8 mouse cellular contexts compared by ENCODE assay signal in genomic region chr17:34028501-34029149, GRCm38 (mm10). TPM values are rescaled to one million over a fixed set of nuclear protein-coding genes. Genes with fewer than 3 reads are reported as not detected.
DNase-seq lines count a peak whose midpoint lies in the region; ATAC-seq and TF ChIP-seq lines count a peak whose summit lies in the region.

No protein-coding gene starts in this region.

- H3K4me2 ChIP-seq in stomach, embryonic 15.5 days, result peak overlapping the region; percentile 94; the same call in 1 of the 2 replicates

- no peak overlapping the region for H3K9ac ChIP-seq in stomach, embryonic 15.5 days

- H3K9me3 ChIP-seq in limb, embryonic 10.5 days (replicated peaks), result no peaks in the 10 kb centered on the region
- no peaks in the 10 kb centered on the region for H3K9me3 ChIP-seq in stomach, embryonic 15.5 days

- WGBS in limb, embryonic 10.5 days, result 71% methylated on average over 17 of the region's 17 CpGs
- WGBS in stomach, embryonic 15.5 days, result 74% methylated on average over 17 of the region's 17 CpGs
- WGBS in thymus, adult 2 months, result 96% methylated on average over 17 of the region's 17 CpGs

- no peak for DNase-seq in gastrocnemius, adult 2 months
- DNase-seq in gastrocnemius, postnatal 4 days (ENCODE audit: low spot score in 2 of 2), result no peak
- peak; percentile 24 for DNase-seq in thymus, postnatal 4 days
- DNase-seq in thymus, postnatal 0 days (ENCODE audit: low spot score), result no peak
- no peak for DNase-seq in limb, embryonic 10.5 days (ENCODE audit: low spot score)
- DNase-seq in ovary, postnatal 10 days (ENCODE audit: low spot score), result no peak
- DNase-seq in thymus, adult 2 months, result no peak

- intact Hi-C loops in gastrocnemius, adult 2 months (cut with DNase I), result no loop called here

- peak overlapping the region; percentile 94; the same call in 1 of the 2 replicates for H3K4me3 ChIP-seq in gastrocnemius, adult 2 months
- peak overlapping the region; percentile 77 for H3K4me3 ChIP-seq in limb, embryonic 10.5 days
- H3K4me3 ChIP-seq in stomach, embryonic 15.5 days (replicated peaks), result peak overlapping the region; percentile 56
- H3K4me3 ChIP-seq in thymus, adult 2 months (ENCODE audit: control insufficient read depth, insufficient read depth, low read length), result no peak overlapping the region

- peaks cover 88% of the 10 kb centered on the region for H3K4me1 ChIP-seq in limb, embryonic 10.5 days
- peaks cover 62% of the 10 kb centered on the region for H3K4me1 ChIP-seq in stomach, embryonic 15.5 days
- H3K4me1 ChIP-seq in thymus, adult 2 months (replicated peaks; ENCODE audit: control insufficient read depth, insufficient read depth, low read length), result peaks cover 61% of the 10 kb centered on the region

- no peaks in the 10 kb centered on the region for H3K27me3 ChIP-seq in limb, embryonic 10.5 days (ENCODE audit: low read depth, poor library complexity, severe bottlenecking)
- H3K27me3 ChIP-seq in stomach, embryonic 15.5 days (replicated peaks), result no peaks in the 10 kb centered on the region
- H3K27me3 ChIP-seq in thymus, adult 2 months (ENCODE audit: control insufficient read depth, insufficient read depth, low read length), result no peaks in the 10 kb centered on the region

- no peak for TF ChIP-seq POLR2A in thymus, adult 2 months (IDR thresholded peaks at IDR 0.05; ENCODE audit: control insufficient read depth, extremely low read depth, insufficient read depth, low read length, poor library complexity)

- peak overlapping the region; percentile 94; the same call in 1 of the 2 replicates for H3K27ac ChIP-seq in gastrocnemius, adult 2 months
- peak overlapping the region; percentile 90 for H3K27ac ChIP-seq in limb, embryonic 10.5 days
- H3K27ac ChIP-seq in stomach, embryonic 15.5 days, result 0 out of 2 replicates have a peak overlapping the region, but pooled peaks have one; percentile 12
- H3K27ac ChIP-seq in thymus, adult 2 months (ENCODE audit: control insufficient read depth, insufficient read depth, low read length), result no peak overlapping the region

- H3K36me3 ChIP-seq in limb, embryonic 10.5 days, result peaks cover 36% of the 10 kb centered on the region
- H3K36me3 ChIP-seq in stomach, embryonic 15.5 days, result peaks cover 9% of the 10 kb centered on the region
- no peaks in the 10 kb centered on the region for H3K36me3 ChIP-seq in thymus, adult 2 months (ENCODE audit: control insufficient read depth, insufficient read depth, low read length)

- ATAC-seq in stomach, embryonic 15.5 days (ENCODE audit: insufficient read depth, low FRiP score, low read depth), result no peak

- TF ChIP-seq CTCF in gastrocnemius, adult 2 months (IDR thresholded peaks at IDR 0.05), result no peak
- no peak for TF ChIP-seq CTCF in thymus, adult 2 months (IDR thresholded peaks at IDR 0.05; ENCODE audit: borderline replicate concordance, control insufficient read depth, extremely low read depth, insufficient read depth, low read length, poor library complexity)

RNA-seq across cellular contexts. Expression of gene H2-Ke6, which starts 0.8 kb away (rescaled TPM):
- total RNA-seq in gastrocnemius, adult 2 months (2021), result 10 to 100 TPM; 69.9 to 82.3 TPM
- 10 to 100 TPM; 60.4 to 61.7 TPM for total RNA-seq in gastrocnemius, postnatal 4 days (2021)
- polyA plus RNA-seq in thymus, postnatal 0 days (2015; fragmentation: Nextera tagmentation; extraction: Ambion mirVana), result 77.4 and 82.2 TPM in 2 replicates
- polyA plus RNA-seq in limb, embryonic 10.5 days (2016; fragmentation: Nextera tagmentation; extraction: Ambion mirVana), result 25.9 and 33.7 TPM in 2 replicates
- polyA plus RNA-seq in stomach, embryonic 15.5 days (2015; fragmentation: Nextera tagmentation; extraction: Ambion mirVana), result 50.8 and 58.4 TPM in 2 replicates
- 127 and 141 TPM in 2 replicates for polyA plus RNA-seq in thymus, adult 2 months (2012; rRNA removed)

RNA-seq across cellular contexts. Expression of gene Slc39a7, which starts 2.9 kb away (rescaled TPM):
- 10 to 100 TPM; 44.6 to 49.5 TPM for total RNA-seq in gastrocnemius, adult 2 months (2021)
- 100 to 1,000 TPM in 1 of 2 experiments, 10 to 100 TPM in 1; 98.5 to 107 TPM for total RNA-seq in gastrocnemius, postnatal 4 days (2021)
- 90.5 and 96.5 TPM in 2 replicates for polyA plus RNA-seq in thymus, postnatal 0 days (2015; fragmentation: Nextera tagmentation; extraction: Ambion mirVana)
- polyA plus RNA-seq in limb, embryonic 10.5 days (2016; fragmentation: Nextera tagmentation; extraction: Ambion mirVana), result 196 TPM in 2 replicates
- polyA plus RNA-seq in stomach, embryonic 15.5 days (2015; fragmentation: Nextera tagmentation; extraction: Ambion mirVana), result 169 and 199 TPM in 2 replicates
- polyA plus RNA-seq in thymus, adult 2 months (2012; rRNA removed), result 187 and 195 TPM in 2 replicates

RNA-seq across cellular contexts. Expression of gene Rxrb, which starts 3.0 kb away (rescaled TPM):
- total RNA-seq in gastrocnemius, adult 2 months (2021), result 10 to 100 TPM; 40.5 to 41.7 TPM
- 10 to 100 TPM; 43.6 to 49.4 TPM for total RNA-seq in gastrocnemius, postnatal 4 days (2021)
- polyA plus RNA-seq in thymus, postnatal 0 days (2015; fragmentation: Nextera tagmentation; extraction: Ambion mirVana), result 47.1 and 48.9 TPM in 2 replicates
- polyA plus RNA-seq in limb, embryonic 10.5 days (2016; fragmentation: Nextera tagmentation; extraction: Ambion mirVana), result 49.9 and 51.0 TPM in 2 replicates
- 43.6 and 45.0 TPM in 2 replicates for polyA plus RNA-seq in stomach, embryonic 15.5 days (2015; fragmentation: Nextera tagmentation; extraction: Ambion mirVana)
- 143 and 164 TPM in 2 replicates for polyA plus RNA-seq in thymus, adult 2 months (2012; rRNA removed)

RNA-seq across cellular contexts. Expression of gene Ring1, which starts 4.1 kb away (rescaled TPM):
- total RNA-seq in gastrocnemius, adult 2 months (2021), result 10 to 100 TPM; 11.6 to 12.8 TPM
- total RNA-seq in gastrocnemius, postnatal 4 days (2021), result 10 to 100 TPM; 19.3 to 20.9 TPM
- polyA plus RNA-seq in thymus, postnatal 0 days (2015; fragmentation: Nextera tagmentation; extraction: Ambion mirVana), result 14.5 and 20.9 TPM in 2 replicates
- polyA plus RNA-seq in limb, embryonic 10.5 days (2016; fragmentation: Nextera tagmentation; extraction: Ambion mirVana), result 11.8 and 15.0 TPM in 2 replicates
- 19.3 and 21.0 TPM in 2 replicates for polyA plus RNA-seq in stomach, embryonic 15.5 days (2015; fragmentation: Nextera tagmentation; extraction: Ambion mirVana)
- polyA plus RNA-seq in thymus, adult 2 months (2012; rRNA removed), result 38.4 and 40.7 TPM in 2 replicates

RNA-seq across cellular contexts. Expression of gene Col11a2, which starts 10.6 kb away (rescaled TPM):
- total RNA-seq in gastrocnemius, adult 2 months (2021), result 1 to 10 TPM; 3.0 to 9.6 TPM
- 10 to 100 TPM; 45.4 to 77.3 TPM for total RNA-seq in gastrocnemius, postnatal 4 days (2021)
- polyA plus RNA-seq in thymus, postnatal 0 days (2015; fragmentation: Nextera tagmentation; extraction: Ambion mirVana), result 1.1 and 1.5 TPM in 2 replicates
- polyA plus RNA-seq in limb, embryonic 10.5 days (2016; fragmentation: Nextera tagmentation; extraction: Ambion mirVana), result 0.43 and 2.5 TPM in 2 replicates
- 1.3 and 1.5 TPM in 2 replicates for polyA plus RNA-seq in stomach, embryonic 15.5 days (2015; fragmentation: Nextera tagmentation; extraction: Ambion mirVana)
- 8.5 and 11.8 TPM in 2 replicates for polyA plus RNA-seq in thymus, adult 2 months (2012; rRNA removed)
